Mouse (Mus musculus) olfactory bulb, adult 2 months (tissue): ENCODE results near the gene Tcf7l2.

ENCODE experiments used
- CTCF ChIP-seq: fragments of 200-500 bp; IDR thresholded peaks from 2 replicates; pipeline ENCODE4 v1.5.1; 2012; ENCODE audit warnings: low read depth, mild to moderate bottlenecking, low read length, moderate library complexity; ENCODE audit not compliant: insufficient read depth
- POLR2A ChIP-seq: fragments of 200-500 bp; IDR thresholded peaks from 2 replicates; pipeline ENCODE4 v1.6.1; 2012; ENCODE audit warnings: mild to moderate bottlenecking, low read depth, low read length, moderate library complexity; ENCODE audit not compliant: insufficient read depth

DNA sequence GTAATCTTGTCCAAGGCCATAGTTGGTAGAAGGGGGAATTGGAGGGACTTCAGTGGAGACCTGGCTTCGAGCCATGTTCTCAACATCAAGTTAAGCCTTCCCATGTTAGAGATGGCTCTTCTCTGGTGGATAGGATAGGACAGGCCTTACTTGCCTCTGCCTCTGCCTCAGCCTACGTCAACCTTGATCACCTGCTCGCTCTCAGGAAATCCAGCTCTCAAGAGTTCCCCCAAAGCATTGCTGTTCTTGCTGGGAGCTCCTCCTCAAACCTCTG is 193.0 kb downstream of the Tcf7l2 start:
- TF ChIP-seq CTCF (no peak), POLR2A (no peak)
